Mouse (Mus musculus) spleen, adult 18-20 months (tissue): ENCODE results near the gene Iqgap2.

Experiments
- DNase-seq, 2 experiments: peaks; one replicate each; pipeline ENCODE4 v3.0.0; 2022; ENCODE audit warnings: mixed read lengths in 2 of 2

Gene Iqgap2

GRCm38 (mm10) chr13:95826178-95826577 is 65.5 kb downstream of the Iqgap2 start:
- DNase-seq, result no peak

GRCm38 (mm10) chr13:95822918-95823317 is 68.8 kb downstream of the Iqgap2 start:
- DNase-seq, result no peak

GRCm38 (mm10) chr13:95820071-95820470 is 71.7 kb downstream of the Iqgap2 start:
- no peak for DNase-seq

- DNase-seq, result no peak
Measured at GRCm38 (mm10) chr13:95818941-95819340, 72.8 kb downstream of the Iqgap2 start.

- no peak for DNase-seq
Measured at GRCm38 (mm10) chr13:95813643-95814042, 78.1 kb downstream of the Iqgap2 start.

GRCm38 (mm10) chr13:95810796-95811195 is 80.9 kb downstream of the Iqgap2 start:
- DNase-seq, result no peak

- DNase-seq, result no peak
Measured at GRCm38 (mm10) chr13:95807106-95807750, 84.5 kb downstream of the Iqgap2 start.

- DNase-seq, result no peak
Measured at GRCm38 (mm10) chr13:95805469-95806166, 86.1 kb downstream of the Iqgap2 start.

GRCm38 (mm10) chr13:95804113-95804512 is 87.6 kb downstream of the Iqgap2 start:
- DNase-seq, result no peak

GRCm38 (mm10) chr13:95800925-95801324 is 90.8 kb downstream of the Iqgap2 start:
- no peak for DNase-seq

- DNase-seq, result no peak
Measured at GRCm38 (mm10) chr13:95799322-95799721, 92.4 kb downstream of the Iqgap2 start.

- no peak for DNase-seq
Measured at GRCm38 (mm10) chr13:95798721-95799120, 93.0 kb downstream of the Iqgap2 start.

- DNase-seq, result no peak
Measured at GRCm38 (mm10) chr13:95797530-95797929, 94.2 kb downstream of the Iqgap2 start.

- DNase-seq, result no peak
Measured at GRCm38 (mm10) chr13:95794346-95794745, 97.4 kb downstream of the Iqgap2 start.

GRCm38 (mm10) chr13:95790883-95791282 is 100.8 kb downstream of the Iqgap2 start:
- no peak for DNase-seq

GRCm38 (mm10) chr13:95788631-95789376 is 102.9 kb downstream of the Iqgap2 start:
- no peak for DNase-seq

GRCm38 (mm10) chr13:95782969-95783332 is 108.8 kb downstream of the Iqgap2 start:
- DNase-seq, result no peak

- no peak for DNase-seq
Measured at GRCm38 (mm10) chr13:95782311-95782968, 109.3 kb downstream of the Iqgap2 start.

- no peak for DNase-seq
Measured at GRCm38 (mm10) chr13:95780038-95780437, 111.7 kb downstream of the Iqgap2 start.

GRCm38 (mm10) chr13:95779261-95779660 is 112.5 kb downstream of the Iqgap2 start:
- DNase-seq, result no peak

GRCm38 (mm10) chr13:95778761-95779161 is 113.0 kb downstream of the Iqgap2 start:
- DNase-seq, result peak in 1 of 2 experiments; percentile 12

GRCm38 (mm10) chr13:95777651-95778391 is 113.9 kb downstream of the Iqgap2 start:
- DNase-seq, result no peak

GRCm38 (mm10) chr13:95777237-95777636 is 114.5 kb downstream of the Iqgap2 start:
- peak in 1 of 2 experiments; percentile 15 for DNase-seq
